Mouse (Mus musculus) brain, embryonic 18.5 days (tissue): ENCODE results near the gene Ecel1.

Source experiments
- DNase-seq: peaks from one replicate; pipeline ENCODE4 v3.0.0-alpha.2; 2012; ENCODE audit warnings: low read depth, low spot score

Gene Ecel1

GRCm38 (mm10) chr1:87170458-87170857 is 14.1 kb upstream of the Ecel1 start:
- DNase-seq = no peak

DNA sequence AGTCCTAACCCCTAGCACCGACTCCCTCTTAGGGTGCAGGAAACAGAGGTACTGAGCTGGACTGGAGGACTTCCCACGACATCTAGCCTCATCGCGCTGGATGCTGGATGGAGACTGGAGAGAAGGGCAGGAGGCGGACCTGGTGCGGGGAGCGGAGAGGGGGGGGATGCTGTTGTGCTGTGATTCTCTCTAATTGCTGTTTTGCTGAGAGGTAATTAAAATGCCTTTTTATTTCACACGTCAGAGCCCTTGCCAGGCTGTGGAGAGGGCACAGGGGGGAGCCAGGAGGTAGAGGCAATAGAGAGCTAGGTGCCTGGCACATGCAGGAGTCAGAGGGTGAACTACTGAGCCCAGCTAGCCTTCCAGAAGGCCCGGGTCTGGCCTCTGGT is 8.5 kb upstream of the Ecel1 start:
- DNase-seq = no peak

- DNase-seq = no peak
Observed at GRCm38 (mm10) chr1:87164164-87164795, 8.0 kb upstream of the Ecel1 start.

GRCm38 (mm10) chr1:87159396-87159795 is 3.1 kb upstream of the Ecel1 start:
- DNase-seq = no peak

GRCm38 (mm10) chr1:87155531-87156198 is 656 bp downstream of the Ecel1 start:
- no peak for DNase-seq

DNA sequence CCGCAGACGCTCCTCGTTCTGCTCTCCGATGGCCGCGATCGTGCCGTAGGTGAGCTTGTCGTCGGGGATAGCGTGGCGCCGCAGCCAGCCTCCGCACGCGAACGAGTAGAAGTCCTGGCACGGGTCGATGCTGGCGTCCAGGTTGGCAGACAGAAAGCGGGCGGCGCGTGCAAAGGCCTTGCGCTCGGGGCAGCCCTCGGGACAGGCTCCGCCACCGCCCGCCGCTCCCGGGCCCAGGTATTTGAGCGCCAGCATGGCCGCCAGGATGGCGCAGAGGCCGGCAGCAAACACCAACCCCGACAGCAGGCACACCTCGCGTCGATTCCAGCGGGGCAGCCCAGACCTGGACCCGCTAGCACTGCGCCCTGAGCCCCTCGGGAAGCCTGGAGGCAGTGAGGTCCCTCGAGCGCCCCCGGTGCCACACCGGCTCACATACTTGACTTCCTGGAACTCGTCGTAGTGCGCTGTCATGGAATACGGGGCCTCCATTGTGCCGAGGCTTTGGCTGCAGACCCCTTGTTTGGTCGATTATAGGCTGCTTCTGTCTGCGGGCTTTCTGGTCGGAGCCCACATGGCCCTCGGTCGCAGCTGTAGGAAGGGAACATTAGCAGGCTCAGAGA is 1.7 kb downstream of the Ecel1 start:
- no peak for DNase-seq

GRCm38 (mm10) chr1:87153776-87154500 is 2.4 kb downstream of the Ecel1 start:
- DNase-seq = no peak

DNA sequence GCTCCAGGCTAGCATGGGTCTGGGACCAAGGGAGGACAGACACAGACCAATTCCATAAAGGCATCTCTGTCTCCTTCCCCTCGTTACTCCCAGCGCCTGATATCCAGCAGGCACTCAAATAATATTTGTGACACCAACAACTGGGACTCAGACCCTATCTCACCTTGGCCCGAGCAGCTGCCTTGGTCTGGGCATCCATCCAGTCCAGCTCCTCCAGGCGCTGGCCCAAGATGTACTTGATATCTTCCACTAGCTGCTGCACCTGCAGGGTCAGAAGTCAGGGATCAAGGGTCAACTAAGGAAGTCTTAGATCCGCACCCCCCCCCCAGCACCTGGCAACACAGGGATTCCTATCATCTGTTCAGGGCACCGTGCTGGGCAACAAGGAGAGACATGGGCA is 5.0 kb downstream of the Ecel1 start:
- DNase-seq = no peak

DNA sequence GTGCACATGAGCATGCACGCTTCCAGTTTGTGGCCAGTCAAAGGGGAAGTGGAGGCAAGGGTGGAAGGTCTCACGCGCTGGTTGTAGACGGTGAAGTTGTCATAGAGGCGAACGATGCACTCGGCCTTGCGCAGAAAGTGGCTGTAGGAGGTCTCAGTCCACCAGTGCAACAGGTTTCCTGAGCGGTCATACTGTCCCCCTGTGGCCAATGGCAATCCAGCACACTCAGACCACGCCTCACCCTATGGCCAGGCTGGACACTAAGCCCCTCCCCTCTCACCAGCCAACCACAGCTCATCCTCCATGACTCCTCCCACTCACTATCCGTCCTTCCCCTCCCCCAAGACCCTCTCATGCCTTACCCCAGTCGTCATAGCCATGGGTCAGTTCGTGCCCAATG is 6.9 kb downstream of the Ecel1 start:
- no peak for DNase-seq

DNA sequence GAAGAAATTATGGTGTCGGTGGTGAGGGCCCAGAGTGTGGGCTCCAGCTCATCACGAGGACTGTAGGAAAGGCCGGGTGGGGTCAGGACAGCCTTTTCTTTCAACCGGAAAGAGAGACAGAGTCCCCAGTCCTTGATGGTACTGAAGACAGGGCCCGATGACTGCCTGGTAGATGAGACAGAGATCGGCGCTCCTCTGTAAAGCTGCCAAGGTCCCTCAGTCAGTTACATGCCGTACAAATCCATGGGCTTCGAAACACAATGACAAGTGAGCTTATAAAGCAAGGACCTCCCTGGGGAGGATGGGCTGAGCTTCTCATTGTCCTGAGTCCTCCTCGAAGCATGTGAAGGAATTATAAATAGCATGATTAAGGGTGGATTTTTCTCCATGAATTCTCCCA is 13.2 kb downstream of the Ecel1 start:
- DNase-seq = no peak

- no peak for DNase-seq
Observed at GRCm38 (mm10) chr1:87142456-87142855, 13.9 kb downstream of the Ecel1 start.

DNA sequence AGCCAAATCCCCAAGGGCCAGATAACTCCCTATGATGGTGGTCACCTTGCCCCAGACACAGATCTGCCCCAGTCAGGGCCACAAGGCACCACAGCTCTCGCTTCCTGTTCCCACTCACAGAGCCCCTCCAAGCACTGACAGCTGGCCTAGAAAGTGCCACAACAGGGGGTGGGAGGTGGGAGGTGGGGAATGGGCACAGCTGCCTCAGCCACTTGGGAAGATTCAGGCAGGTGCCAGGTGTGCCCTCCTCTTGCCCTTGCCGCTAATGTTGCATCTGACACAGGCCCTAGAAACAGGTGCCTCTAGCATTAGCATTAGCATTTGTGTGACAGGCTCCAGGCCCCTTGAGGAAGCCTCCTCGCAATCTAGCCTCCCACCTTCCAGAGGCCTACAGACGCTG is 14.8 kb downstream of the Ecel1 start:
- DNase-seq = no peak

DNA sequence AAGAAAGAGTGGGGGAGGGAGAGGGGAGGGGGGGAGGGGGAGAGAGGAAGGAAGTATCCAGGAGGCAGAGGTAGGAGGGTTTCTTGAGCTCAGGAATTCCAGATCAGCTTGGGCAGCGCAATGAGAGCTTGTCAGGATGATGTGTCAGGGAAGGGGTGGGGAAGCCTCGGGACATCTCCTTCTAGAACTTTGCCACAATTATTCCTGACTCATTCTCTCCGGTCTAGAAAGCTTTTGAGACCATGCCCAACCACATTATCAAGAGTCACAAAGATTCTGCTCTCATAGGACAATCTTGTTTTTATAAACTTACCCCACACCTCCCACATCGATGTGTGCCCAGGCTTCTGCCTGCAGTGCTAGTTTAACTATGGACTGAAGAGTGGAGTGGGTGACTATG is 24.5 kb downstream of the Ecel1 start:
- no peak for DNase-seq

DNA sequence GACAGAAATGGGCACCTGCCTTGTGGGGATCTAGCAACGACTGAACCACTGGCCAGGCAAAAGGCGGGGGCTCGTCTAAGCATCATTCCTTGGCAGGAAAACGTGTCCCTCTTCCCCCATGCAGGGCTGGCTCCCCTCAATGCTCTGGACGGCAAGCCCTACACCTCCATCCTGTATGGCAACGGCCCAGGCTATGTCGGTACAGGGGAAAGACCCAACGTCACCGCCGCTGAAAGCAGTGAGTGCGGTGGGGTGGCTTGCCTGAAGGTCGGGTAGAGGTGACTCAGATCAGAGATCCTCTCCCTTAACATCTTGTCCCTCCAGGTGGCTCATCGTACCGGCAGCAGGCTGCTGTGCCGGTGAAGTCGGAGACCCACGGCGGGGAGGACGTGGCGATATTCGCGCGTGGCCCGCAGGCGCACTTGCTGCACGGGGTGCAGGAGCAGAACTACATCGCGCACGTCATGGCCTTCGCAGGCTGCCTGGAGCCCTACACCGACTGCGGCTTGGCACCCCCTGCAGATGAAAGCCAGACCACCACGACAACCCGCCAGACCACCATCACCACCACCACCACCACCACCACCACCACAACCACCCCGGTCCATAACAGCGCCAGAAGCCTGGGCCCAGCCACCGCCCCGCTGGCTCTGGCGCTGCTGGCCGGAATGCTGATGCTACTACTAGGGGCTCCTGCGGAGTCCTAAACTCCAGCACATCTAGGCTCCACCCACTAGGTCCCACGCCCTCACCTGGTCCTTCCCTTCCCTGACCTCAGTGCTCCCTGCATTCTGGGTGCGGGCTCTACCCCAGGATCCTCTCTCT is 28.9 kb downstream of the Ecel1 start:
- DNase-seq = no peak

GRCm38 (mm10) chr1:87124673-87125072 is 31.6 kb downstream of the Ecel1 start, which contains the start of gene Akp3:
Gene Akp3 (plus strand): TSS chr1:87124973.
- DNase-seq = no peak

GRCm38 (mm10) chr1:87114784-87115183 is 41.5 kb downstream of the Ecel1 start:
- no peak for DNase-seq

DNA sequence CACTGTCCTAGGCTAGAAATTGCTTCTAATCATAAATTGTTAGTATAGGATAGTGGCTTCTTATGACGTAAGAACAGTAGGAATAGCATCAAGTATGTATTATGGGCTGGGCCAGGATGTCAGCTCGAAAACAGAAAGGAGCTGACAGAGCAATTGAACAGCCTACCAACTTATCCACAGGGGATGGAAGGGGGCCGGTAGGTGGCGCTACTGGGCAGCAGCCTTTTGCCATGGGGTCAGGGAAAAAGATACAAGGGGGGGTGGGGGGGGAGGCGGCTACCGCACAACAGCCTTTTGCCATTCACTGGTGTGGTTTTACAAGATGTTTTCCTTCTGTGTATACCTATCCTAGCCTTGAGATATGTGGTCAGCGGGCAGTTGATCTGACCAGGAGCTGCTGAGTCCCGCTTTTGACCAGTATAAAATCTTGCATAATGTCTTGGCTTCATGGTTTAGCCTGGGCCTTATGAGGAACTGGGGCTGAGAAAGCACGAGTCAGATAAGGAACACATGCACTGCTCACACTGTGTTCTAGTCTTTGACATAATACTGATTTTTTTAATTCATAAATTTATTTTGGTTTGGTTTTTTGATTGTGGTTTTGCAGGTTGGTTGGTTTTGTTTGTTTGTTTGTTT is 44.5 kb downstream of the Ecel1 start:
- no peak for DNase-seq

DNA sequence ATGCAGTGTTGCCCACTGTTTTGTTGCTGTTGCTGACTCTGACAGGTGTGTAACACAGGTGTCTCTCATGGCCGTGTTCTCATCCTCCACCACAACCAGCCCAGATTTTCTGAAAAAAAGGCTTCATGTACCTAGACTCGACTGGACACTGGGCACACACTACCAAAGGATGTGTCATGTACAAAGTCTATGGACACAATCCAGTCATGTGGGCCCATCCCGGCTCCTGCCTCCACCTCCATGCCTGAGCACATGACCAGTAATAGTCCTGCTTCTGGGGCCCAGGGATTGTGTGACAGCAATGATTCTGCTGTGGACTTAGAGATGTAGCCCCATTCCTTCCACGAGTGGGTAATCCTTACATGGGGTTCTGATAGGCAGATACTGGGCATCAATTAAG is 47.8 kb downstream of the Ecel1 start:
- no peak for DNase-seq

DNA sequence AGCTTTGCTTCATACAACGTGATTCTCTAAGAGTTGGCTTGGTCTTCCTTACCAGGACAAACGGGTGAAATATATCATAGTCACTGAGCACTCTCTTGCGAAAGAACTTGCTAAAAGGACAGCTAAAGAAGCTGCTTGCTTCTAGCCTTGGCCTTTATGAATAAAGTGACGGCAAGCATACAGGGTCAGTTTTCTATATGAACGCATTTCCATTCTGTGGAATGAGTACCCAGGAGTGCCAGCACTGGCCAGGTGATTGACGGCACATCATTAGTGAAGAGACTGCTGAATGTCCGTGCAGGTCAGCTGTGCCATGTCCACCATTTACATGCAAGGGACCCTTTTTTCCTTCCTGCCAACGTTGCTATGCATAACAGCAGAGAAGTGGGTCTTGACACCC is 49.8 kb downstream of the Ecel1 start:
- DNase-seq = no peak

GRCm38 (mm10) chr1:87103936-87104335 is 52.4 kb downstream of the Ecel1 start:
- no peak for DNase-seq

DNA sequence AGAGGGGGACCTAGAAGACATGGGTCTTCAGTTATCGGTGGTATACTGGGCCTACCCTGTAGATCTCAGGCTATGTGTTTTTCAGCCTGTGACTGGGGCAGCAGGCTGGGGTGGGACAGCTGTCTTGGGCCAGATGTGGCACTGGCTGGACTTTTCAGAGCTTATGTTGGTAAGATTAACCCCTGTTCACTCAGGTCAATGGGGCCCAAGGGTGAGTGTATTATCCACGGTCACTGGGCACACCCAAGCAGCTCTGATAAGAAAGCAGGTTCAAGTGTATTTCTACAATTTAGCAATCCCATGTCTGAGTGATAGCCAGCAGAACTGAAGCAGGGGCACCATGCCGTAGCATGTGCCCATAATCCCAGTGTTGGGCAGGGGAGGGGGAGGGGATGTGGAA is 54.2 kb downstream of the Ecel1 start:
- DNase-seq = no peak
